Mouse (Mus musculus): ENCODE measurements around the gene Slco1a6. TPM values are rescaled to one million over a fixed set of nuclear protein-coding genes. Genes with fewer than 3 reads are reported as not detected.
"Not testable (repeated sequence)": the region's sequence is repeated elsewhere in the genome, so short reads cannot be mapped to it uniquely, and the experiment has no call there.

The Slco1a6 gene
- polyA plus RNA-seq, 1 experiment from 2014 or later: not detected

DNA sequence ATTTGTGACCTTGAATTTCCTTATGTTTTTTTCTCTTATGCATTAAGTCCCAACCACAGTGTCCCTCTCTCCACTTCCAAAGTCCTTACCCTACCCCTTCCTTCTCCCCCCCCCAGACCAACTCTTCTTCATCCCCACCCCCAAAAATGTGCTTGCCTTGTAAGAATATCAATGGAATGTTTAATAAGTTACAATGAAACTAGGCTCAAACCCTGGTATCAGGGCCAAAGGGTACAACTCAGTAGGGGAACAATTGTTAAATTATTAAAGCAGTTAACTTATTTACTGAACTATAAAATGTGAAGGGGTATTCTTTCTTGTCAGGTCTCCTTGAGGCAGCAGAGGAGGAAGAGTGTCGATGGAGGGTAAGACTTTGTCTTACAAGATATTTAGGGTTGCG lies 47.1 kb downstream of the Slco1a6 start:
- no peaks in the 10 kb centered on the region for H3K36me3 ChIP-seq
- no peak overlapping the region for H3K4me2 ChIP-seq (replicated peaks)
- H3K4me3 ChIP-seq (replicated peaks): no peak overlapping the region
- no peaks in the 10 kb centered on the region for H3K27me3 ChIP-seq
- no peak overlapping the region for H3K27ac ChIP-seq
- H3K4me1 ChIP-seq (replicated peaks): no peaks in the 10 kb centered on the region
- H3K9ac ChIP-seq (replicated peaks): no peak overlapping the region
- no peaks in the 10 kb centered on the region for H3K9me3 ChIP-seq
- 93% methylated on average over 2 of the region's 2 CpGs for WGBS
- no peak for ATAC-seq

DNA sequence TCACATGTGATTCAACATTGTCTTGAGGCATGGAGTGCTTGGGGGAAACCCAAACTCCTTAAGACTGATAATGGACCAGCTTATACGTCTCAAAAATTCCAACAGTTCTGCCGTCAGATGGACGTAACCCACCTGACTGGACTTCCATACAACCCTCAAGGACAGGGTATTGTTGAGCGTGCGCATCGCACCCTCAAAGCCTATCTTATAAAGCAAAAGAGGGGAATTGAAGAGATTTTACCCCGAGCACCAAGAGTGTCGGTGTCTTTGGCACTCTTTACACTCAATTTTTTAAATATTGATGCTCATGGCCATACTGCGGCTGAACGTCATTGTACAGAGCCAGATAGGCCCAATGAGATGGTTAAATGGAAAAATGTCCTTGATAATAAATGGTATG lies 54.2 kb downstream of the Slco1a6 start:
- 81% methylated on average over 3 of the region's 10 CpGs for WGBS
- not testable (repeated sequence) for H3K9ac ChIP-seq (replicated peaks); ATAC-seq; H3K9me3 ChIP-seq; H3K27me3 ChIP-seq; H3K4me1 ChIP-seq (replicated peaks); H3K4me2 ChIP-seq (replicated peaks); H3K4me3 ChIP-seq (replicated peaks); H3K36me3 ChIP-seq; H3K27ac ChIP-seq

DNA sequence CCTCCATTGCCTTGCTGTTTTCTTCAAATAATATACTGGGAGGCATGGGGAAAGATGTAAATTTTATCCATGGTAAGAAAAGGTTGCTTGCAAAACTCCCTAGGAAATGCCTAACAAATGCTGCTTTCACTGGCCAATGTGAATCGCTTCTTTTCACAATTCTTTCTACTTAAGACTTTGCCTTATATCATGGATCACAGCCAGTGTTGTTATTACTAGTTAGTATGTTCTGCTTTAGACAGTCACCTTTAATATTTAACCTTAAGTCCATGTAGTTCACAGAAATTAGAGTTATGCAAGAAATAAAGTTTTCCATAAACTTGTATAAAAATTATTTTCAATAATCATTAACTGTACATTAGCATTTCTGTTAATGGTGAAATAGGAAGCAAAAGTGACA lies 60.0 kb downstream of the Slco1a6 start:
- Histone ChIP-seq H3K4me2 (replicated peaks) (no peak overlapping the region), H3K9me3 (no peaks in the 10 kb centered on the region), H3K36me3 (no peaks in the 10 kb centered on the region), H3K27me3 (no peaks in the 10 kb centered on the region), H3K4me1 (replicated peaks) (no peaks in the 10 kb centered on the region), H3K4me3 (replicated peaks) (no peak overlapping the region), H3K27ac (no peak overlapping the region), H3K9ac (replicated peaks) (no peak overlapping the region)
- ATAC-seq: no peak
- 93% methylated on average over 1 of the region's 1 CpGs for WGBS

DNA sequence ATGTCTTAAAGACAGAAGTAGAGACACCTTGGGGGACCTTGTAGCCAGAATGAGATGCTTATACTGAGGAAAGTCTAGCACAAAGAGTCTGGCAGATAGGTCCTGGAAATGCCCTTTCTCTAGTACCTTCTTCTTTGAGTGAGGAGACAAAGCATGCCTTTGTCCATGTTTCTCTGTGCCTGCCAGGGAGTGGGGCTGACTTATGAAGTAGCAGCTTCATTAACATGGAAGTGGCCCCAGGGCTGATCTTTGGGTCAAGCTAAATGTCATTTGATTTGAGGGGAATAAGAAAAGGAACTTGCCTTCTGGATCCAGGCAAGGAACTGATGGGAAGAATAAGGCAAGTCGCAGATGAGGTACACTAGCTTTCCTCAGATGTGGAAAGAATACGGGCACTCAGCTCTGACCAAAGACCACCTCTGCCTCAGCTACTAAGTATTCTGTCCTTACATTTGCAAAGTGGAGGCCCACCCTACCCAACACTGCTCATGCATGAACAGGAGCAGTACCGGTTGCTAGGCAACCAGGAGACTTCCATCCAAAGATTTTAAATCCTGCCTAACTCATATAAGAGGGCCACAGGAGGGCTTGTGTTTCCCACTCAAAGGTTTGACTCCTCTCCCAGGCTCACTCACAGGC lies 96.5 kb downstream of the Slco1a6 start:
- Histone ChIP-seq H3K4me3 (replicated peaks) (no peak overlapping the region), H3K4me1 (replicated peaks) (peaks cover 12% of the 10 kb centered on the region), H3K27me3 (no peaks in the 10 kb centered on the region), H3K36me3 (no peaks in the 10 kb centered on the region), H3K4me2 (replicated peaks) (no peak overlapping the region), H3K9ac (replicated peaks) (no peak overlapping the region), H3K9me3 (no peaks in the 10 kb centered on the region), H3K27ac (0 out of 2 replicates have a peak overlapping the region, but pooled peaks have one; percentile 2)
- WGBS: 22% methylated on average over 3 of the region's 3 CpGs
- ATAC-seq: peak; percentile 97

DNA sequence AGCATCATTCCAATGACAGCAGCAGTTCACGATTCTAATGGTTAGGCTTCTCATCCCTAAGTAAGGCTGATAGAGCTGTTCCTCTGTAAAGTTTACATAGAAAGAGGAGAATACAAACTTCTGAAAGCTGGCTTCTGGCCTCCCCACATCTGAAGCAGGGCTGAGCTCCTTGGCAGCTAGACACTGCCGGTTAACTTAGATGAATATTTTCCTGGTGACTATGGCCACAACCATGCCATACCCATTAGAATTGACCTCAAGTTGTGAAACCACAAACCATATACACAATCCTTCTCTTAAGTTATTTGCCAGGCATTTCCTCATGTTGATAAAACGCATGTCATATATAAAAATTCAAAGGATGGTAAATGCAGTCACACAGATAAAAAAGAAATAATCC lies 117.2 kb downstream of the Slco1a6 start:
- Histone ChIP-seq H3K9ac (replicated peaks) (no peak overlapping the region), H3K27me3 (no peaks in the 10 kb centered on the region), H3K27ac (no peak overlapping the region), H3K4me1 (replicated peaks) (no peaks in the 10 kb centered on the region), H3K36me3 (no peaks in the 10 kb centered on the region), H3K4me2 (replicated peaks) (no peak overlapping the region), H3K9me3 (no peaks in the 10 kb centered on the region), H3K4me3 (replicated peaks) (no peak overlapping the region)
- WGBS: 86% methylated on average over 3 of the region's 3 CpGs
- ATAC-seq: no peak

DNA sequence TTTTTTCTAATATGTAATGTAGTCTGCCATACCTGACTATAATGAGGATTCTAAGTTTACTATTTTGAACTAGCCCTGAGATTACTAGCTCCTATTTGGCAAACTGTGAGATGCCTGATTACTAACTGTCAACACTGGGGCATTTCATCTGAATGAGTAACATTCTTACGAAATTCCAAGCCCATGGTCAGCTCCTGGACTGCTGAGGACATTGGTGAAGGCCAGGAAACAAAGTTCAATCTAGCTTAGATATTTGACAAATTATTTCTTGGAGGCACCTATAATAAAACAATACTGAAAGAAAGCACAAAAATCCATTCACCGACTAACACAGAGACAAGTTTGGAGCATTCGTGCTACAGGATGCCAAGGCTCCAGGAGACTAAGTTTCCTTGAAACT lies 150.0 kb downstream of the Slco1a6 start:
- H3K4me1 ChIP-seq (replicated peaks); H3K36me3 ChIP-seq; H3K9me3 ChIP-seq; ATAC-seq; H3K27me3 ChIP-seq; H3K27ac ChIP-seq; H3K4me2 ChIP-seq (replicated peaks); H3K4me3 ChIP-seq (replicated peaks); H3K9ac ChIP-seq (replicated peaks): not testable (repeated sequence)
- 89% methylated on average over 3 of the region's 3 CpGs for WGBS

DNA sequence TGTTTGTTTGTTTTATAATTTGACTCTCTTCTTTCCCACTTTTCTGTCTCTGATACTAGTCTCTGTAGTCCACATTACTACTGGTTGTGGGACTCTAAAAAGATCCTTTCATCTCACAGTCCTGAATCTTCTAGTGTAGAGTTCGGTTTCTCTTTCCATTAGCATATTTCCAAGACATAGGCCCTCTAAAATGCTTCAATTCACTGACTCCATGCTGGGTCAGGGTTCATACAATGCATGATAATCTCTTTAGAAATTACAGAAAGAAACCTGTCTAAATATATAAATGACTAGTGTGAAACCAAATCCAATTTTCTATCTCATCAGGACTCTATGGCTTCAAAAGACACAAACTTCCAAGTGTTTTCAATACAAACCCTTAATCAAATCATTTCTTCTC lies 160.6 kb downstream of the Slco1a6 start:
- no peaks in the 10 kb centered on the region for H3K27me3 ChIP-seq
- H3K4me3 ChIP-seq (replicated peaks): no peak overlapping the region
- H3K9ac ChIP-seq (replicated peaks): no peak overlapping the region
- H3K4me2 ChIP-seq (replicated peaks): no peak overlapping the region
- H3K4me1 ChIP-seq (replicated peaks): no peaks in the 10 kb centered on the region
- 37% methylated on average over 1 of the region's 1 CpGs for WGBS
- no peaks in the 10 kb centered on the region for H3K9me3 ChIP-seq
- ATAC-seq: 0 out of 2 replicates have a peak, but pooled peaks have one; percentile 45
- no peak overlapping the region for H3K27ac ChIP-seq
- H3K36me3 ChIP-seq: no peaks in the 10 kb centered on the region

DNA sequence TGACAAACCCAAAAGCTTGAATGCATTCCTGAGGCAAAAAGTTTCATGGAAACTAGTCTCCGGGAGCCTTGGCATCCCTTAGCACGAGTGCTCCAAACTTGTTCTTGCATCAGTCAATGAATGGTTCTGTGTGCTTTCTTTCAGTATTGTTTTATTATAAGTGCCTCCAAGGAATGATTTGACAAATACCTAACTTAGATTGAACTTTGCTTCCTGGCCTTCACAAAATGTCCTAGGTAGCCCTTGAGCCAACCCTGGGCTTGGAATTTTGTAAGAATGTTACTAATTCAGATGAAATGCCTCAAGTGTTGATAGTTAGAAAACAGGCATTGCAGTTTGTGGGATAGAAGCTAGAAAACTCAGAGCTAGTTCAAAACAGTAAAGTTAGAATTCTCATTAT lies 162.6 kb downstream of the Slco1a6 start:
- H3K27me3 ChIP-seq: no peaks in the 10 kb centered on the region
- H3K9ac ChIP-seq (replicated peaks): no peak overlapping the region
- H3K27ac ChIP-seq: no peak overlapping the region
- H3K36me3 ChIP-seq: no peaks in the 10 kb centered on the region
- H3K4me2 ChIP-seq (replicated peaks): no peak overlapping the region
- ATAC-seq: no peak
- 93% methylated on average over 2 of the region's 2 CpGs for WGBS
- H3K4me1 ChIP-seq (replicated peaks): no peaks in the 10 kb centered on the region
- H3K4me3 ChIP-seq (replicated peaks): no peak overlapping the region
- no peaks in the 10 kb centered on the region for H3K9me3 ChIP-seq

DNA sequence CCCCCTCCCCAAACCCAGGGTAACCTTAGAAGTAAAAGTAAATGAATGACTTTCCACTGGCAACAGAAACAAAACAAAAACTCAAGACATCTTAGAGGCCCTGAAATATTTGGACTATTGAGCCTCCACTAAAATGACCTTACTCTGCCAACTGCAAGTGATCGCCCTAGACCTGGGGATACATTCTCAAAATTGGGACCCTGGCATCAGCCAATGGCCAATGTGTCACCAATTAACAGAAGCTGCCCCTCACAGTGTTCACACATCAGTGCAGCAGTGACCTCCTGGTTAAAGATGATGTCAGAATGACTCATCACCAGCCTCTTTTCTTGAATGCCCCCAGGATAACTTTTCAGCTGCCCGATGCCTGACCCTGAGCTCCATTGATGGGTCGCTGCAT lies 166.4 kb downstream of the Slco1a6 start:
- Histone ChIP-seq H3K36me3 (no peaks in the 10 kb centered on the region), H3K4me3 (replicated peaks) (no peak overlapping the region), H3K9ac (replicated peaks) (no peak overlapping the region), H3K27ac (no peak overlapping the region), H3K4me1 (replicated peaks) (no peaks in the 10 kb centered on the region), H3K27me3 (no peaks in the 10 kb centered on the region), H3K4me2 (replicated peaks) (no peak overlapping the region), H3K9me3 (no peaks in the 10 kb centered on the region)
- WGBS: 96% methylated on average over 3 of the region's 3 CpGs
- no peak for ATAC-seq

DNA sequence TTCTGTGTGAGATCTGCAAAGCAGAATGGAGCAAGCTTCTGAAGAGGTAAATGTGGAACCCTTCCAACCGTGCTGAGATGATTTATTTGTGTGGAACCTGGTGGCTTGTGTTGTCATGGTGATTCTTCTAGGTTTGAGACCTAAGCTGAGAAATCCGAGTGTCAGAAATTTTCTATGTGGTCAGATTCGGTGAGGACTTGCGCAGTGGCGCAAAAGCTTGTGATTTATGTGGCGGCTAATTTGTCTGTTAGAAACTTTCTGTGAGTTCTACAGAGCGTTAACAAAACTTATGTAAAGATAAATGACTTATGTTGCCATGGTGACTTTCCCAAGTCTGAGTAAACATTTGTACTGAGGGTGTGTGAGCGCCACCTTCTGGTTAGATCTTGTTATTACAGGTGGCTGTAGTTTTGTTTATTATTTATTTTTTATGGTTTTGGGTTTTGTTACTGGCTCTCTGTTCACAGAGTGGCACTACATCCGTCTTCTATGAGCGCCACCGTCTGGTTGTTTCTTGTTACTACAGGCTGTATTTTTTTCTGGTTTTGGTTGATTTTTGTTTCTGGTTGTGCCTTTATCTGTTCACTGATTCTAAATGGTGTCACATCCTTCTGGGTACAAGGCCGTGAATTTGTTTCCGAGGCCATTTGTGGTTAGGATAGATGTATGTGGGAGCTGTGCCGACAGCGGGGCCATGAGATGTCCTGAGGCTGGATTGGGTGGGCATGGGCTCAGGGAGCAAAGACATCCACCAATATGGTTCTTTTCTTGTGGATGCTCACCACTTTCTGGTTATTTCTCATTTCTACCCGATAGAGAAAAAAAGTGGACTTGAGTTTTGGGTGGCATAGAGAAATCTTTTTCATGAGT lies 167.8 kb downstream of the Slco1a6 start:
- H3K9me3 ChIP-seq: no peaks in the 10 kb centered on the region
- 61% methylated on average over 16 of the region's 16 CpGs for WGBS
- H3K4me1 ChIP-seq (replicated peaks): no peaks in the 10 kb centered on the region
- H3K9ac ChIP-seq (replicated peaks): no peak overlapping the region
- H3K27me3 ChIP-seq: no peaks in the 10 kb centered on the region
- H3K4me2 ChIP-seq (replicated peaks): no peak overlapping the region
- H3K4me3 ChIP-seq (replicated peaks): no peak overlapping the region
- ATAC-seq: no peak
- no peaks in the 10 kb centered on the region for H3K36me3 ChIP-seq
- H3K27ac ChIP-seq: no peak overlapping the region

DNA sequence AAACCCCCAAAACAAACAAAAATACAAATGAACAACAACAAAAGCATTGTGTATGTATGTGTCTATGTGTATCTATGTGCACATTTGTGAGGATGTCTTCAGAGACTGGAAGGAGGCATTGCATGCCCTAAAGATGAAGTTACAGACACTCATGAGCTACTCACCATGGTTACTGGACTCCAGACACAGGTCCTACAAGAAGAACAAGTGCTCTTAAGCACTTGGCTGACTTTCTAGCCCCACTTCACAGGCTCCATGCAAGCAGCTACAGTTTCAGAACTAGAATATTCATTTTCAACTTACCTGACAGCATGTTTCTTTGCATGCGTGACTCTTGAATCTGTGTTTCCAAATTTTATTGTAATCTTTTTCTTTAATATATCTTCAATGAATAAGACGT lies 172.6 kb downstream of the Slco1a6 start:
- H3K27ac ChIP-seq: no peak overlapping the region
- H3K9ac ChIP-seq (replicated peaks): no peak overlapping the region
- no peaks in the 10 kb centered on the region for H3K36me3 ChIP-seq
- no peaks in the 10 kb centered on the region for H3K9me3 ChIP-seq
- no peaks in the 10 kb centered on the region for H3K4me1 ChIP-seq (replicated peaks)
- H3K4me2 ChIP-seq (replicated peaks): no peak overlapping the region
- no peak overlapping the region for H3K4me3 ChIP-seq (replicated peaks)
- no peak for ATAC-seq
- no peaks in the 10 kb centered on the region for H3K27me3 ChIP-seq
- WGBS: 89% methylated on average over 2 of the region's 2 CpGs
